Mouse (Mus musculus): ENCODE measurements around the gene Hexim1.
A peak's percentile ranks its signal among the peaks of the same experiment; 100 is the strongest.

The Hexim1 gene

GRCm38 (mm10) chr11:103160738-103161137, 44.7 kb downstream of the Hexim1 start:
- no peak for DNase-seq (ENCODE audit: low spot score)

GRCm38 (mm10) chr11:103161449-103161848, 45.4 kb downstream of the Hexim1 start:
- DNase-seq (ENCODE audit: low spot score), result no peak

- peak; percentile 12 for DNase-seq (ENCODE audit: low spot score)
These were observed 46.1 kb downstream of the Hexim1 start for GRCm38 (mm10) chr11:103162132-103162531.

- no peak for DNase-seq (ENCODE audit: low spot score)
These were observed 48.4 kb downstream of the Hexim1 start for GRCm38 (mm10) chr11:103164391-103164790.

- peak; percentile 90 for DNase-seq (ENCODE audit: low spot score)
These were observed 52.8 kb downstream of the Hexim1 start for GRCm38 (mm10) chr11:103168690-103169390.
